Mouse (Mus musculus): ENCODE data around the gene Olfr90. TPM values are rescaled to one million over a fixed set of nuclear protein-coding genes. Genes with fewer than 3 reads are reported as not detected.
"Not testable (repeated sequence)": the region's sequence is repeated elsewhere in the genome, so short reads cannot be mapped to it uniquely, and the experiment has no call there.

Olfr90 gene
- polyA plus RNA-seq (2017; shearing (Covaris generic)): under 1 TPM in 1 of 2 experiments, not detected in 1; 0.19 TPM

- no peak for ATAC-seq
These were observed at the start of gene Olfr90 for GRCm38 (mm10) chr17:37088399-37088798. Olfr90 (minus strand) TSS chr17:37088499.

DNA sequence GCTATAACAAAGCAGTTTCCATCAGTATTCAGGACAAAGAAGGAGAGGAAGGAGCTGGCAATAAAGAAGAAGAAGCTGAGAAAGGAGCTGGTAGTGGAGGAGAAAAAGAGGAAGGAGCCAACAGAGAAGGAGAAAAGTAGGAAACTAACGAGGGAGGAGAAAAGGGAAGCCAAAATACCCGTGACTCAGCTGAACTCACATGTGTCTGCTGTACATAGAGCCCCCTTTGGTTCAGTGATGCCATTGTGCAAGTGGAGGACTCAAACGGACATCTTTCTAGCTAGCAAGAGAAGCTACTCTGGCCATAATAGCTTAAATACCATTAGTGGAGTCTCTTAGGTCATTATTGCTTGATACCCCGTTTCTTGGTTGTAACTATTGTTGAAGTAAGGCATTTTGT, 43.1 kb upstream of the Olfr90 start:
- ATAC-seq: not testable (repeated sequence)

GRCm38 (mm10) chr17:37119988-37120387, 31.7 kb upstream of the Olfr90 start, which contains the start of gene Olfr92:
Olfr92 (minus strand) TSS chr17:37120088.
- no peak for ATAC-seq

GRCm38 (mm10) chr17:37098178-37098577, 9.9 kb upstream of the Olfr90 start, which contains the start of gene Olfr91:
Olfr91 (minus strand) TSS chr17:37098278.
- ATAC-seq: no peak

DNA sequence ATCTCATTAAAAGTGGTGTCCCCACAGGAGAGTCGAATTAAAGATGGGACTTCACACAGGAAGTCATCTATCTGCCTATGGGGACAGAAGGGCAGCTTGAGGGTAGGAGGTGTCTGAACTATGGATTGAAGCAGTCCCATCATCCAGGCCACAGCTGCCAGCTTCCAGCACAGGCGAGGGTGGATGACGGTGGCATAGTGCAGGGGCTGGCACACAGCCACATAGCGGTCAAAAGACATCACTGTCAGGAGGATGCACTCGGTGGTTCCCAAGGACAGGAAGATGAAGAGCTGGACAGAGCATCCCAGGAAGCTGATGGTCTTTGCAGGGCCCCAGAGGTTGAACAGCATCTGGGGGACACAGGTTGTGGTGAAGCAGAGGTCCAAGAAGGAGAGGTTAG, 5.0 kb upstream of the Olfr90 start:
- ATAC-seq: no peak

DNA sequence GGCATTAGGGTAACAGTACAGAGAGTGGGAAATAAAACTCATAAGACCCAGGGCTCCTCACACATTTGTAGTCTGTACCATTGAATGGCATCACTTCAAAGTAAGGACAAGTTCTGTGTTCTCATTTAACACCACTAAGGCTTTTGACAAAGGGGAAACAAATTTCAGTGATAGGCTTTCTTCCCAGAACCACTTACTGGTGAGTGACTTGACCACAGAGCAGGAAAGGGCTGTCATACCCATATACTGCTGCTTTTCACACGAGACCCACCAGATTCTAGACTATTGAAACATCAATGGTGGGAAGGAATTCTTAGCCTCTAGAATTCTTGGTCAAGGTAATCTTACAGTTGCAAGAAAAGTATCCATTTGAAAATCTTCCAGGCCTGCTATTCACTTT, 3.9 kb upstream of the Olfr90 start:
- ATAC-seq: no peak

DNA sequence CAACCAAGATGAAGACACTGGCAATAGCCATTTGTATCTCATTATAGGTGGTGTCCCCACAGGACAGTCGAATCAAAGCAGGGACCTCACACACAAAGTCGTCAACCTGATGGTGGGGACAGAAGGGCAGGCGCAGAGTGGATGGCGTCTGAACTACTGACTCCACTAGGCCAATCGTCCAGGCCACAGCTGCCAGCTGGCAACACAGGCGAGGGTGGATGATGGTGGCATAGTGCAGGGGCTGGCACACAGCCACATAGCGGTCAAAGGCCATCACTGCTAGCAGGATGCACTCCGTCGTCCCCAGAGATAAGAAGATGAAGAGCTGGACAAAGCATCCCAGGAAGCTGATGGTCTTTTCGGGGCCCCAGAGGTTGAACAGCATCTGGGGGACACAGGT, 2.8 kb downstream of the Olfr90 start:
- no peak for ATAC-seq

GRCm38 (mm10) chr17:37084632-37085031, 3.7 kb downstream of the Olfr90 start:
- ATAC-seq: no peak

DNA sequence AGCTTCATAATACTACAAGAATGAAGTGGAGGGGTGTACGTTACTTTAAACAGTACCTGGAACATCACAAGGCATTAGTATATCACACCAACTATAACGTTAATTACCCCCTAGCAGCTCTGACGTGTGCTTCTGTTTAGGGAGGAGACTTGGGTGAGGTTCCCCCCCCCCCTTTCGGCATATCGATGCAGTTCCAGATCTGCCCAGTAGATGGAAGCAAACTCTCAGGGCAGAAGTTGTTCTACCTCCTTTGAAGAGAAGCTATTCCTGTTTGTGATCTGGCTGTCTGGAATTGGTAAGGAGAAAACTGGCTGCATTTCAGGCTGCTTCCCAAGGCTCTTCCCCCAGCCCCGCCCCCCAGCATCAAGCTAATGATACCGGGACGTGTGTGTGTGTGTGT, 5.0 kb downstream of the Olfr90 start:
- ATAC-seq: peak; percentile 83

DNA sequence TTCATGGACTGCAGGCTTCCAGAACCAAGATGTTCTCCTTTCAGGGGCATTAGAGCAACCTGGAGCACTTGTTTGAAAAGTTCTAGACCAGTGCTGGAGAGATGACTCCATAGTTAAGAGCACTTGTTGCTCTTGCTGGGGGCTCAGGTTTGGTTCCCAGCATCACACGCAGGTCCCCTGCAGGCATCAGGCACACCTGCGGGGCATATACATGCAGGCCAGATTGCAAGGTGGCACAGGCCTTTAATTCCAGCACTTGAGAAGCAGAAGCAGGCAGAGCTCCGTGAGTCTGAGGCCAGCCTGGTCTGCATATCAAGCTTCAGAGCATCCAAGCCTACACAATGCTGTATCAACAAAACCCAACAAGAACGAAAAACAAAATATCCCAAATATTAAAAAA, 6.6 kb downstream of the Olfr90 start:
- no peak for ATAC-seq

DNA sequence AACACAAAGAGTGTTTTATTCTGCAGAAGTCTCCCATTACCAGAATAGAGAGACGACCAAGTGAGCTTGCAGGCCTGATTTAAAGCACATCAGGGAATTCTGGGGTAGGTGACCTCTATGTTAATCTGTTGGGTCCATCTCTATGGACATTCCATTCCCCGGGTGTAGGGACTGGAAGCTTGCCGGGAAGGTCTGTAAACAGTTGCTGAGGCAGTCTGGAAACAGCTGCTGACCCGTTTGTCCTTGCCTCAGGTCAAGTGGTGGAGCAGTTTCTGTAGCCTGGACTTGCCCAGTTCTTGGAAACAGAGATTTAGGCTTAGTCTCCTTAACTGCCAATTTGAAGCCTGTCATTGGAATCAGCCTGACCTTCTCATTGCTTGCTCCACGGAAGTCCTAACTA, 8.2 kb downstream of the Olfr90 start:
- no peak for ATAC-seq

DNA sequence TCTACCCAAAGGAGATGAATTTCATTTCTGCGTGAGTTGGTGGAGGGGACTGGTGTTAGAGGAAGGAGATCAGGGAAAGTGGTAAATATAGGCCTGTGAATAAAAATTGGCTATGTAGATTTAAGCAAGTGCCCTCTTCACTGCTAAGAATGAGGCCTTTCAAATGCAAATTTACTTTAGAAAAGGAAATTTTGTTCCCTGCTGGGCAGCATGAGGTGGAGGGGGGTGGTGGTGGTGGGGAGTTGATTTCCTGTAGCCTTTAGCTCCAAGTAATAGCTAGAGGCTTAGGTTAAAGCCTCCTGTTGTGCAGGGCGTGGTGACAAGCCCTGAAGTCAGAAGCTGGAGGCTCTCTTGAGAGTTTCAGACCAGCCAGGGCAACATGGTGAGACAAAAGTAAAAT, 9.3 kb downstream of the Olfr90 start:
- ATAC-seq: no peak

GRCm38 (mm10) chr17:37078193-37078592, 10.1 kb downstream of the Olfr90 start:
- no peak for ATAC-seq

GRCm38 (mm10) chr17:37075766-37076165, 12.5 kb downstream of the Olfr90 start:
- no peak for ATAC-seq

DNA sequence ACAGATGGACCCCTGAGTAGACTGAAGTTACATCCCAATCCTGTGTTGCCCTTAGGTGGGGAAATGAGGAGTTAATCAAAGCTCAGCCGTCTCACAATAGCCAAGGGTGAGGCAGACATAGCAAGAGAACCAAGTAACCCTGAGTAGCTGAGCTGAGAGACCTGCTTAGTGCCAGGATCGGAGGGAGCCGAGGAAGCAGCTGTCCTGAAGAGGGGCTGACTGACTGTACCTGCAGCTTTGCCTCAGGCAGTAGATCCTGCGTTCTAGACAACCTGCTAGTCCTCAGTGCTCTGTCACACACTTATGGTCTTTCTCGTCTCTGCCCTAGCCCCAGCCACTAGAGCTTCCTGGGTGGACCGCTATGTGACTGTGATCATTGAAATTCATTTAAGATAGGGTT, 13.1 kb downstream of the Olfr90 start:
- no peak for ATAC-seq

DNA sequence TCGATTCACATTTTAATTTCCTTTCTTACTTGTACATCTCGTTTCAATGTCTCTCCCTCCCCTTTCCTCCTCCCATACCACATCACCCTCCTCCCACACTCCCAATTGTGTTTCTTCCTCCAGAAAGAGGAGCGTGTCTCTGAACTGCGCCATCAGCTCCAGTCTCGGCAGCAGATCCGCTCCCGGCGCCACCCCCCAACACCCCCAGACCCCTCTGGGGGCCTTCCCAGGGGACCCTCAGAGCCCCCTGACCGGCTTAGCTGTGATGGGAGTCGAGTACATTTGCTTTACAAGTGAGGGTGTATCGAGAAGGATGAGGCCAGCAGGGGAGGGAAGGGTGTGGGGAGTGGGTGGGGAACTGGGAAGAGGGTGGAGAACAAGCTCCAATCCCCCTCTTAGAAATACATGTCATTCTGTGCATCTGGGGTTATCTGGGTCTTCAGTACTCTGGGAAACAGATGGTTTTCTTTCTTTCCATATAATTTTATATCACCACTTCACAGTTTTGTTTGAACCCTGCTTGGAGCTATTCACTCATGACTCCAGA, 15.5 kb downstream of the Olfr90 start:
- no peak for ATAC-seq

DNA sequence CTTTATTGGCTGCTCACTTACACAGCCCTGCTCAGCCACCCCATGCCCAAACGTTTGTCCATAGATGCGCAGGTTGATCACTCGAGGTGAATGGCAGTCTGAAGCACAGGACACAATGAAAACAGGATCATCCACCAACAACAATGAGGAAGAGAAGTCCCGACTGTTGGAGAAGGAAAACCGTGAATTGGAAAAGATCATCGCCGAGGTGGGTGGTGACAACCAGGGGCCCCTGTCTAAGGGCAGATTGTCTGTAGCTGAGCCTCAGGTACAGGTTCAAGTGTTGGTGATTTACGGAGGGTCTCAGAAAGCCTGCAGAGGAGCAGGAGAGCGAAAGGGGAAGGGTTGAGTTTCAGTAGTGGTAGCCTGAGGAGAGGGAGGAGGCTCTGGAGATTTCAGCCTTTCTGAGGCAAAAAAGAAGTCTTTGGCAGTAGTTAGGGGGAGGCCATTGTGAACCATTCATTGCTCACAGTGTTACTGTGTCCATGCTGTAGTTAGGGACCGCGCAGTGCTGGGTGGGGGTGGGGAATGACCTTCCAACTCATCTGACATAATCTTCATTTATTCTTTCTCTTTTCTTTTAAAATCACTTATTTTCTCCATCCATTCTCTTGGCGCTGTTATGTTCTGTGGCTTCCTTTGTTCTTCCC, 16.1 kb downstream of the Olfr90 start:
- no peak for ATAC-seq

DNA sequence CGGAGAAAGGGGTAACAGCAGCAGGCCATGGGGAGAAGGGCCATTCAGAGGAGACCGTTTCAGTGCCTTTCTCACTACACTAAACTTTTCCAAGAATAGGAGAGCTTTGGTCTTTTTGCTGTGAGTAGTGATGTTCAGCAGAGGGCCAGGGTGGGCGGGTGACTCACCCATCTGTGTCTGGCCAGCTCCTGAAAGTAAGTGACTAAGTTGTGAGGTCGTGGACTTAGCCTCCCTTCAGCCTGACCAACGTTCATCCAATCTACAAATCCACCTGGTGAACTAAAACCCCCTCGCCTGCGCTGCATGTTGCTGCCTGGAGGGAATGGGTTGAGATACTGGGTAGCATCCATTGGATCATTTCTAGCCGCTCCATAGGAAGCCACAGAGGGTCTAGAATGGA, 18.2 kb downstream of the Olfr90 start:
- no peak for ATAC-seq

DNA sequence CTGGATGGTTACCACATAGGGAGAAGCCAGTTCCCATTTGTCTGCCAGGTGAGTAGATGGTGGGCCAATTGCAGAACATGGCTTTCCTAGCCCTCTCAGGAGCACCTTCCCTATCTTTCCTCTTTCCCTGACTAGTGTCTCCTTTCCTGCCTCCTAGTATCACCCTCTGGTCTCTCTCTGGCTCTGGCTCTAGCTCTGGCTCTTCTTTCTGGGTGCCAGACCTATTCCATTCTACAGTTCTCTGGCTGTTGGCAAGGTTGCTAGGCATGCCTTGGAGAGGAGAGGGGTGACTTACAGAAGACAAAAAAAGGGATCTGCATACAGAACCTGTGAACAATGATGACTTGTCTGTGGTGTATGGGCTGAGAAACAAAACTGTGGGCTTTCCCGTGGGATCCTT, 20.4 kb downstream of the Olfr90 start:
- no peak for ATAC-seq

GRCm38 (mm10) chr17:37065993-37066392, 22.3 kb downstream of the Olfr90 start:
- ATAC-seq: no peak

- no peak for ATAC-seq
These were observed 24.4 kb downstream of the Olfr90 start for GRCm38 (mm10) chr17:37063686-37064495.

GRCm38 (mm10) chr17:37063063-37063462, 25.2 kb downstream of the Olfr90 start:
- no peak for ATAC-seq

GRCm38 (mm10) chr17:37062101-37062641, 26.1 kb downstream of the Olfr90 start:
- ATAC-seq: no peak

DNA sequence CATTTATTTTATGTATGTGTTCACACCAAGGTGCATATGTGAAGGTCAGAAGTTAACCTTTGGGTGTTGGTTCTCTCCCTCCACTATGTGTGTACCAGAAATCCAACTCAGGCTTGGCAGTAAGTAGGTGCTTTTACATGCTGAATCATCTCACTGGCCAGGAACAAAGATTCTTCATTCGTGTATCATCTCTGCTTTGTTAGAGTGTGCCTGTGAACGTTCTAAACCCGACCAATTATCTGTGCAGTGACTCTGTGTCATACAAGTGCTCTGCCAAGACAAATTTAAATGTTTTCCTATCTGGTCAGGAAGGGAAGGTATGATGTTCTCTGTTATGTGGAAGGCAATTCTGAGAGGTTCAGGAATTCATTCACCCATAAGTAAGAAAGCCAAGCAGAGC, 26.9 kb downstream of the Olfr90 start:
- no peak for ATAC-seq
